Mouse (Mus musculus) ES-E14 (cell line): ENCODE results near the gene Abr. TPM values are rescaled to one million over a fixed set of nuclear protein-coding genes. Genes with fewer than 3 reads are reported as not detected.

Experiments
- DNase-seq: peaks from one replicate; pipeline ENCODE4 v3.0.0-alpha.2; 2013; ENCODE audit warnings: low read depth, low spot score
- H3K27ac ChIP-seq: 2 replicates; pipeline ENCODE4 v1.5.1; 2012; ENCODE audit warnings: low read depth, mild to moderate bottlenecking, low read length, moderate library complexity, mixed read lengths; ENCODE audit not compliant: poor library complexity, insufficient read depth, severe bottlenecking
- H3K36me3 ChIP-seq: 2 replicates; pipeline ENCODE4 v1.6.1; 2012; ENCODE audit warnings: mild to moderate bottlenecking, low read length, moderate library complexity, mixed read lengths; ENCODE audit not compliant: control insufficient read depth, poor library complexity, insufficient read depth, severe bottlenecking
- H3K4me1 ChIP-seq, 2 experiments: fragments of 150-350 bp in 1 of 2; sonication (generic) in 1 of 2; 2 replicates each; pipeline ENCODE4 v1.6.1; 2012; ENCODE audit warnings: low read length in 2 of 2, mild to moderate bottlenecking in 1 of 2, mixed read lengths in 1 of 2; ENCODE audit not compliant: control insufficient read depth in 2 of 2, insufficient read depth in 2 of 2, poor library complexity in 1 of 2
- H3K4me3 ChIP-seq, 2 experiments: fragments of 150-350 bp in 1 of 2; sonication (generic) in 1 of 2; 2 replicates each; pipeline ENCODE4 v1.5.1; 2012; ENCODE audit warnings: low read length in 2 of 2, low read depth in 1 of 2, mild to moderate bottlenecking in 1 of 2, mixed read lengths in 1 of 2; ENCODE audit not compliant: insufficient read depth in 1 of 2, poor library complexity in 1 of 2, severe bottlenecking in 1 of 2
- H3K9ac ChIP-seq: 2 replicates; pipeline ENCODE4 v1.6.1; 2012; ENCODE audit warnings: low read depth, mild to moderate bottlenecking, low read length, mixed read lengths; ENCODE audit not compliant: poor library complexity, insufficient read depth, severe bottlenecking
- H3K9me3 ChIP-seq: fragments of 150-350 bp; sonication (generic); 2 replicates; pipeline ENCODE4 v1.6.1; 2012; ENCODE audit warnings: low read depth, mild to moderate bottlenecking, low read length; ENCODE audit not compliant: control insufficient read depth, insufficient read depth
- CHD2 ChIP-seq: IDR thresholded peaks from 2 replicates; pipeline ENCODE4 v1.6.1; 2014; ENCODE audit warnings: mild to moderate bottlenecking, low read depth, low read length, inconsistent platforms
- HCFC1 ChIP-seq: IDR thresholded peaks from 2 replicates; pipeline ENCODE4 v1.6.1; 2012; ENCODE audit warnings: low read length, inconsistent platforms, borderline replicate concordance; ENCODE audit not compliant: insufficient read depth
- MAFK ChIP-seq: IDR thresholded peaks from 2 replicates; pipeline ENCODE4 v1.6.1; 2014; ENCODE audit warnings: mild to moderate bottlenecking, low read depth, low read length, inconsistent platforms; ENCODE audit not compliant: insufficient read depth
- ZC3H11A ChIP-seq: IDR thresholded peaks from 2 replicates; pipeline ENCODE4 v1.6.1; 2012; ENCODE audit warnings: low read depth, mild to moderate bottlenecking, inconsistent platforms, low read length, borderline replicate concordance
- ZNF384 ChIP-seq: IDR thresholded peaks from 2 replicates; pipeline ENCODE4 v1.6.1; 2012; ENCODE audit warnings: low read depth, low read length, inconsistent platforms
- in situ Hi-C, 2 experiments: fragments of 600-800 bp; cut with MboI; formaldehyde crosslinking; loops; one replicate each; pipeline ENCODE4 v1.15.1; 2025; ENCODE audit warnings: low sequenced_read_pairs in 2 of 2, inconsistent platforms in 1 of 2; ENCODE audit not compliant: unreplicated experiment in 2 of 2
- total RNA-seq: library from RNA; depleted of rRNA; stranded (reverse); fragments of 300-350 nt; gene quantifications from 2 replicates; pipeline ENCODE4 v1.2.3, GENCODE M21; 2012

Gene Abr
- total RNA-seq, 1 experiment = 28.6 TPM

DNA sequence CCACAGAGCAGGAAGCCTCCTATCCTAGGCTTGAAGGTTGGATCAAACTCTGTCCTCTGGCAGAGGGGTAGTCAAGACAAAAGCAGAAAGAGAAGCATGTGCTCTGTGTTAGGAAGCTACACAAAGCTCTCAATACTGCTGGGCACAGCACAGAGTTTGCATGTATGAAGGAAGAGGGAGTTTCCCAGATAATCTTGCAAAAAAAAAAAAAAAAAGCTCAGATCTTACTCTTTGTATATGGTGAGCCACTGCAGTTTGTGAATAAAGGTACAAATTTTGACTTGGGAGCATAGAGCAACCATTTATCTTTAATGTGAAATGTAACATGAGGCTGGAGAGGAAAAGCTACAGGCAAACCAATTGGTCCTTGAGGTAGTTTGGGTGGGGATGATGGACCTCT, 11.2 kb downstream of the Abr start:
- no peak overlapping the region for H3K4me3 ChIP-seq
- no peak overlapping the region for H3K27ac ChIP-seq
- in situ Hi-C loops = no loop called here
- H3K36me3 ChIP-seq = no peaks in the 10 kb centered on the region; the same call in none of the 2 replicates
- no peak for TF ChIP-seq HCFC1
- no peak for TF ChIP-seq ZNF384
- TF ChIP-seq ZC3H11A = no peak
- no peak for TF ChIP-seq MAFK
- no peak for TF ChIP-seq CHD2
- DNase-seq = no peak
- peaks cover 0 to 5% of the 10 kb centered on the region in 2 experiments; a peak in 2 of 4 replicates for H3K4me1 ChIP-seq
- H3K9ac ChIP-seq = no peak overlapping the region
- no peaks in the 10 kb centered on the region for H3K9me3 ChIP-seq

DNA sequence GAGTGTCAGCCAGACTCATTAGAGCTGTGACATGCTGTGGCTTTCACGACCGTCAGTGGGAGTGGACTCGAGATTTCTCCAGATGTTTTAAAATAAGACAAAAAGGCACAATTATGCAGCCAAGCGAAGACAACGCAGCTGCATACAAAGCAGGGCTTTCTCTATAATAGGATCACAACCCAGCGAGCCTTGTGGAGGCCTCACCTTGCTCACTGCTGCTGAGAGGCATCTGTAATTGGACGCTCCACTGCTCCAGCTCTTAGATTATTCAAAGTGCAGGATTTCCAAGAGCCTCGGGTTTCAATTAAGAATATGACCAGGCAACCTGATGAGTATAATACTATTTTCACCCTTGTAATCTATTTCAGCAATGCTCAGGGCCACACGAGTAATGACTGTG, 15.6 kb downstream of the Abr start:
- H3K4me3 ChIP-seq = no peak overlapping the region
- H3K9ac ChIP-seq = no peak overlapping the region
- in situ Hi-C loops = no loop called here
- DNase-seq = no peak
- no peaks in the 10 kb centered on the region for H3K36me3 ChIP-seq
- peaks cover 0 to 3% of the 10 kb centered on the region in 2 experiments; a peak in 2 of 4 replicates for H3K4me1 ChIP-seq
- no peak overlapping the region for H3K27ac ChIP-seq
- H3K9me3 ChIP-seq = no peaks in the 10 kb centered on the region
- TF ChIP-seq MAFK (no peak), ZNF384 (no peak), CHD2 (no peak), HCFC1 (no peak), ZC3H11A (no peak)

DNA sequence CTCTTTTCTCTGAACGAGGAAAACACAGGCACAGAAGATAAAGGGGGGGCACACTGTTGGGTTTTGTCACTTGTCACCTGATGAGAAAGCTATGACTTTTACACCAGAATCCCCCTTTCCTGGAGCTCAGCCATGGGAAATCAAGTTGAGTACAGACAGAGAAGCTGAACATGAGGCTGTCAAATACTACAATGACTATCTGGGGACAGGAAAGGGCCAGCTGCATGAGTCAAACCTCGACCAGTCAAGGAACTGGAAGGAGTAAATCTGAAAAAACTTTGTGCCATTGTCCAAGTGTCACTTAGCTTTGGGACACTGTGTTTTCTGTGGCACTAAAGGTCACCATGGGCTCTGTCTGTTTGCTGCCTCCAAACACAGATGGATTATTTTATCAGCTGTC, 22.9 kb downstream of the Abr start:
- Histone ChIP-seq H3K4me3 (no peak overlapping the region), H3K4me1 (peaks cover 0 to 3% of the 10 kb centered on the region in 2 experiments; a peak in 2 of 4 replicates), H3K9ac (no peak overlapping the region), H3K36me3 (peaks cover 5% of the 10 kb centered on the region; the same call in 1 of the 2 replicates), H3K27ac (no peak overlapping the region), H3K9me3 (no peaks in the 10 kb centered on the region)
- in situ Hi-C loops = no loop called here
- no peak for DNase-seq
- TF ChIP-seq MAFK = no peak
- no peak for TF ChIP-seq ZC3H11A
- TF ChIP-seq ZNF384 = no peak
- no peak for TF ChIP-seq HCFC1
- no peak for TF ChIP-seq CHD2

DNA sequence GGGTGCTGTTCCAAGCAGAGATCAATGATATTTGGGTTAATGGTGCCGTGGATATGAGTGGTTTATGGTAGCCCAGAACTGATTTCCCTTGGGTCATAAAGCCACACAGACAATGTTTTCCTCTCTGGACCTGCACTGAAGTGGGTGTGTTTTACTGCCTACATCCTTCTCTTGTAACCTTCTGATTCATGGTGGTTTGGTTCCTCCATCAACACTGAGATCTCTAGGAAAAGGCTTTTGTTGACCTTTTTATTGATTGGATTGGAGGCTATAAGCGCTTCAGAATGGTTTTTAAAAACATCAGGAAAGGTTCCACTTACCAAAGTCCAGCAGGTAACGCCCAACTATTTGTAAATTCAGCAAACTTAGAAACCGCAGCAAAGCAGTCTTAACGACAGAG, 23.4 kb downstream of the Abr start:
- no peak for TF ChIP-seq MAFK
- TF ChIP-seq HCFC1 = no peak
- no peak for TF ChIP-seq ZC3H11A
- no peak for TF ChIP-seq ZNF384
- no peak for TF ChIP-seq CHD2
- Histone ChIP-seq H3K4me1 (peaks cover 0 to 3% of the 10 kb centered on the region in 2 experiments; a peak in 2 of 4 replicates), H3K4me3 (no peak overlapping the region), H3K9me3 (no peaks in the 10 kb centered on the region), H3K9ac (no peak overlapping the region), H3K36me3 (peaks cover 5% of the 10 kb centered on the region; the same call in 1 of the 2 replicates), H3K27ac (no peak overlapping the region)
- DNase-seq = no peak
- in situ Hi-C loops = no loop called here
